Mouse (Mus musculus) gastrocnemius, adult 8-10 months (tissue): Measurements from ENCODE around the gene Fyb. TPM values are rescaled to one million over a fixed set of nuclear protein-coding genes. Genes with fewer than 3 reads are reported as not detected.
"Not testable (repeated sequence)": the region's sequence is repeated elsewhere in the genome, so short reads cannot be mapped to it uniquely, and the experiment has no call there.

Experiments
- DNase-seq, 2 experiments: peaks; one replicate each; pipeline ENCODE4 v3.0.0; 2022; ENCODE audit warnings: low spot score in 2 of 2
- total RNA-seq, 4 experiments: library from RNA; stranded (reverse); gene quantifications; 2 replicates each; pipeline ENCODE4 v1.2.4; 2022

Gene Fyb
- total RNA-seq, 4 experiments from 2014 or later: 0.31 to 1.4 (median 0.43) TPM; not detected in 1

DNA sequence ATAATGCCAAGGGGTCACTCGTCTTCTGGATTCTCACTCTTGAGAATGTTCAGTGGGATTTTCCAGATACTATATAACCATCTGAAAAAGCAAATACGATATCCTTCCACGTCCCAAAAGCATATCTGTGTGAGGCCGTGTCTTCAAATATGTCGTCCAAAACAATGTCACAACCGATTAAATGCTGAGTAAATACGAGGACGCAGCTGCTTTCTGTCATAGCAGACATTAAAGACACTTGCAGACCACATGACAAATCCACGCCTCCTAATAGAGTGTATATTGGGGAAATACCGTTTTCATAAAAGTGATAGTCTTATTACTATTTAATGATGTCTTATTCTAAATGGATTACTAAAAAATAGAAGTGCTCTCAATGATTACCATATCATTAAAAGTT, 38.0 kb downstream of the Fyb start:
- no peak for DNase-seq

DNA sequence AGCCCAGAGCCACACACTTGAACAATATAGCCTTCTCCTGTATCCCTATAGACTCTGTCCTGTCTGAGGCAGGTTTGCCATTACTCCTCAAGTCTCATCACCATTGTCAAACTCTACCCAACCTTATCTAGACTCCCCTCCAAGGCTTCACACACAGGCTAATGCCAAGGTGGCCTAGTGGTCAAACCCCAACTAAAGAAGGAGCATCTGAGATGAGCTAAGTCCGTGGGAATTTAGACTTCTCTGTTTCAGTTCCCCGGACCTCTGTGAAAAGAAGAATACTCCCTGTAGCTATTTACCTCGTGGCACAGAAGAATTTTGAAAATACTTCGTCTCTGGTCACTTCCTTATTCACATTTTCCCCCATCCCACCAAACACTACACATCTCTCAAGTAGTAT, 39.5 kb downstream of the Fyb start:
- DNase-seq: no peak

DNA sequence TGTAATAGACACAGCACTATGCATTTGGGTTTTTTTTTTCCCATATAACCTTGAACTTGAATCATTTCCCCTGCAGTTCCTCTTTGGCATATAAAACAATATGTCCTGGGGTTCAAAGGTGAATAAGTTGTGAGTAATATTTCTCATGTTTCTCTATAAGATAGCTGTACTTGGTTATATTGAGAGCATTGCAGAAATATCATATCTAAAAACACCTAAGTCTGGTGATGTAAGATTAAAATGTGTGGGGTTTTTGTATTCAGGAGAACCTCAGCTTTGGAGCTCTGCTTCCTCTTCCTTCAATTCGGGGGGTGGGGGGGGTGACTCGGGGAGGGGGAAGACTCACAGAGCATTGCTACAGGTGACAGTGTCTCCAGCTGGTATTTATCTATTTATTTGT, 40.0 kb downstream of the Fyb start:
- no peak for DNase-seq

DNA sequence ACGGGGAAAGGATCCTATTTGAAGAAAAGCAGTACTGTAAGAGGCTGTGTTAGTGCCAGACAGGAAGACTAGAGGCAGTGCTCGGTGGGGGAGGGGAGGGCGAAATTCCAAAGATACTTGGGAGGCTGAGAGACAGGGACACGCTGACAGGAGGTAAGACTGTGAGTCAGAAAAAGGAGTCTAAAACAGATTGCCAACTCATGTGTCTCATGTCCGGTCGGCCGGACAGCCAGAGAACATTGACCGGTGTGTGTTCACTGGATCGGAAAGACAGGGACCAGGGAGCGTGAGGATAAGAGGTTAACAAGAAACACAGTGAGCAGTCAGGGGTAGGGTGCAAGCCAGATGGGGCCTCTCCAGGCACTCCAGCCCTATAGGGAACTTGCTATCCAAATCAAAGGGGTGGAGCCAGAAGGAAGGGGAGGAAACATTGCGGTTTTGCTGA, 42.3 kb downstream of the Fyb start:
- peak in 1 of 2 experiments; percentile 20 for DNase-seq

DNA sequence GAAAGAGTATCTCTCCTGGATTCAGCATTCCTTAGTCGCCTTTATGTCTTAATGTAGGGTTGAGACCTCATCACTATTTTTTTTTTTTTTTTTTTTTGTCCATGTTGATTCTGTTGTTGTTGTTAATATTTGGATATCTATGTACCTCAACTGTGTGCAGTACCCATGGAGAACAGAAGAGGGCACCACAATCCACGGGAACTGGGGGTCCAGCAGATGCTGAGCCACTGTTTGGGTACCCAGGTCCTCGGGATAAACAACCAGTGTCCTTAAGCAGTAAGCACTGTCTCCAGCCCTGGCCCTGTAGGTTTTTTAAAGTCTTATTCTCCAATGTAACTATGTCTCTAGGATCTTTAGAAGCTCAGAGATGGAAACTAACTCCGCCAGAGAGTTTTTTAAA, 43.2 kb downstream of the Fyb start:
- DNase-seq: no peak

DNA sequence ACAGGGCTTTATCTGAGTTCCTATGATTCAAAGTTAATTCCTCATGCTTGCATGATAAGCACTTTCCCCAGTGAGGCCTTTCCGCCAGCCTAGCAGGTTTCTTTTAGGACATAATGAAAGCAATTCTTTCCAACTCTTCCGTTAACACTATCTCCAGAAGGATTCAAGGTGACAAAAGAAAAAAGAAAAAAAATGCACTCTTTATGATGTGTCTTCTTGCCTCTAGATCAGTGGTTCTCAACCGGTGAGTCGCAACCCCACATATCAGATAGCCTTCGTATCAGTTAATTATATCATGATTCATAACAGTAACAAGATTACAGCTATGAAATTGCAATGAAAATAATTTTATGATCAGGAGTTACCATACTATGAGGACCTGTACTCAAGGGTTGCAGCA, 45.3 kb downstream of the Fyb start:
- no peak for DNase-seq

DNA sequence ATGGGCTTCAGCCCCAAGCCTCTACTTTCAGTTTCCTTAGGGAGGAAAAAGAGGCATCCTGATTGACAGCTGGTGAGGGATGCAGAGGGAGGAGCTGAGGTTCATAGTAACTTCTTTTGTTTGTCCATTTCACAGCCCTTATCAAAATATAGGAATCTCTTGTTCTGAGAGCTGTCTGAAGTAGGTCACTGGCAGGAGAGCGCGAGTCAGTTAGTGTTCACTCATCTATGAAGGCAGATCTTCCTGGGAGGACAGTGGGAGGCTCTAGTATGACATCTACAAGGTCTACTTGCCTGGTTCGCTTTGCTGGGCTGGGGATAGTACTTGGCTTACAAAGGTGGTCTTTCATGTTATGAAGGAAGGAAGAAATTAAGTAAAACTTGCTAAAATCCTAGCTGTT, 46.0 kb downstream of the Fyb start:
- DNase-seq: no peak

DNA sequence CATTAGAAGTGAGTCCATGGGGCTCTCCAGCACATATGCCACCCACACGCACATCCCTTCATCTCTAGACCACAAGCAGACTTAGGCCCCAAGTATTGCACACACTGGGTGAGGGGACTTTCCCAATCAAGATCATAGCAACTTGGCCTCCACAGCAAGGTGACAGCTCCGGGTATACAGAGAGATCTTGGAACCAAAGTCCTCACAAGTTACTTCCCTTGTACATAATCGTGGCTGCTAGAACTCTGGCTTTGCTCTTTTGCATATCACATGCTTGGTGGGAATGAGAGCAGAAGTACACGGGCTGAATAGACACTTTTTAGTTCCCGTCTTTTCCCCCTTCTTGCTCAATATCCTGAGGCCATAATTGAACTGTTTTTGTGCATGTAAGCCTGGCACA, 46.4 kb downstream of the Fyb start:
- no peak for DNase-seq

DNA sequence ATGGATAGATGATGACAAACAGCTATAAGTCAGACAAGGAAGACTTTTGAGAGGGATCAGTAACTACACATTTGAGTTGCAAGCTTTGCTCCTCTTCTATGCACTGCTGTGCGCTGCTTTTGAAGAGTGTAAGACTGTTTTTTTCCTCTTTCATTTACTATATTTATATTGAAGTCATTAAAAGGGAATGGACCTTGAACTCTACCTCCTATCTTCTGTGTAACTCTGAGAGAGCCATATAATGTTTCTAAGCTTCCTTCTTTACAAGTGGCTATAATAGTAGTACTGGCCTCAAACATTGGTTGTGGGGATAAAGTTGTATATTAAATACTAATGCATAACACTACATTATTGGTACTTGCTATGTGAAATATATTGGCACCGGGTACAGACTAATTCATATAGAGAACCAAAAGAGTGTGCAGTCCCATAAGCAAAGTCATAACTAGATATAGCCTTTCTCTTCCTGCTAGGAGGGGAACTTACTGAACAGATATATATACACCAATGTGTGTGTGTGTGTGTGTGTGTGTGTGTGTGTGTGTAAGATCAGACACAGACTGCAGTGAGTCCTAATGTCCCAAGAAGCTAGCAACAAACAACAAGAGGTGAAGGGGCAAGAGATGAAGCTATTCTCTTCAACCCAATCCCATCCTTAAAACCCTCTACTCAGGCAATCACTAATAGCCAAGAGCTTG, 47.7 kb downstream of the Fyb start:
- DNase-seq: no peak

DNA sequence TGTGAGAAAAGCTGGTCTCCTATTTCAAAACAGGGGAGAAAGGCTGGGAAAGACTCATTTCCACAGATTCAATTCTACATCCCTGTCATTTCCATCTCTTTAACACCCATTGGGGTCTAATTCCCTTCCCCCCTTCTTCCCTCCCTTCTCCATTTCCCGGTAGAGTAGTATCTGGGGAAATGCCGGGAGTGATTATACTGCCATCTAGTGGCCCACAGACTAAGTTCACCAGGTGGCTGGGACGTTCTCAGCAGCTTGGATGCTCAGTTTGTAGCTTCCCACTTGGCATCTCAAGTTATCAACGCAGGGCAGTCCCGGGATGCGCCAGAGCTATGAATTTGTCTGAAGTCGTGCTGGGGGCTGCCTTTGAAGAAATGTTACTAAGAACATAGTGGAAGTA, 48.2 kb downstream of the Fyb start:
- DNase-seq: peak; percentile 19 to 23

DNA sequence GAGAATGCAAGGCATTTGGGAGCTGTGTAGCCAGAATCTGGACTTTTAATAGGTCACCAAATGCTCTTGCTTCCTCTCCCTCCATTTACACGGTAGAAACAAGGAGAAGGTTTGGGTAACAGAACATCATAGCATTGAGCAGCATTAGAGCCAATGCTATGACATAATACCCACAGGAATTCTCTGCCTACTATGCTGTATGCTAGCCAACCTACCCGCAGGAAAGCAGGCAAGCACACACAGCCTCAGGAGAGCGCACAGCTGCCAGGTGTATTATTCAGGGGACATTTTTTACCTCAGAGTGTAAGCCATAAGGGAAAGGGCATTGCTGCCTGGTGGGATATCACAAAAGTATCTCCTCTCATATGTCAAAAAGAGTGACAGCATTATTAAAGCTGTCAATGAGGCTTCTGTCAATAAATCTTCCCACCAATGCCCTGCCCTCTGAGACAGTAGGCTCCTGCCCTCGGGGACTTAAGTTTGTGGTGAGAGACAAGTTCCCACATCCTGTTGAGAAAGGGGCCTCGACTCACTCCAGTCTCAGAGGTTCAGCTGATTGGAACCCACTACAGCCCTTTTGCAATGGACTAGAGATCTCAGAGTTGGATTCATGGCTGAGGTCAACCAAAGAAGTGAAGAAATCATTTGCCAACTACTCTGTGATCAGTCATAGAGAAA, 51.8 kb downstream of the Fyb start:
- DNase-seq: no peak

DNA sequence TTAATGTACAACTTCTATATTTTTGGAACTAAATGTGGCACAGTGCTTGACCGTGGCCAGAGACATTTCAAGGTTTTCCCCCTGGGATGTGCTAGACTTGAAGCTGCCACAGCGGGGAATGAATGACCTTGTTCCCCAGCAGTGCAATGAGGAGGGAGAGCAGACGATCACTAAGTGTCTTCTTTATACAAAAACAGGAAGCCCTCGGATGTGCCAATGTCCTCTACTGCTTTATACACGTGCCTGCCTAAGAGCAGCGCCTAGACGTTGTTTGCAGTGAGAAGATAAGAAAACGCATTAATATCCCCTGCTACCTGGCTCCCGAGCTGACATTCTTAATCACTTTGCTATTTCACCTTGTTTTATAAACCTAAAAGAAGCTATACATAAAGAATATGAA, 55.3 kb downstream of the Fyb start:
- no peak for DNase-seq

DNA sequence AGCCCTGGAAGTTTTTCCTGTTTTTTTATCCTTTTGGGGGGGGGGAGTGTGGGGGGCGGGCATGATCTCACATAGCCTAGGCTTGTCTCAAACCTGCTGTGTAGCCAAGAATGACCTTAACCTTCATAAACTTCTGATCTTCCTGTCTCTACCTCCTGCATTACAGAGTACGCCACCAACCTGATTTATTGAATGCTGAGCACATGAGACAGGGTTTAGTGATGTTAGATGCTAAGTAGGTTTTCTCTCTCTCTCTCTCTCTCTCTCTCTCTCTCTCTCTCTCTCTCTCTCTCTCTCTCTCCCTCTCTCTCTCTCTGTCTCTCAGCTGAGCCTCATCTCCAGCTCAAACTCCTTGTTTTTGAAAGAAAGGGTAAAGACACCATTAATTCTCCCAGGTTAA, 56.0 kb downstream of the Fyb start:
- DNase-seq: no peak

DNA sequence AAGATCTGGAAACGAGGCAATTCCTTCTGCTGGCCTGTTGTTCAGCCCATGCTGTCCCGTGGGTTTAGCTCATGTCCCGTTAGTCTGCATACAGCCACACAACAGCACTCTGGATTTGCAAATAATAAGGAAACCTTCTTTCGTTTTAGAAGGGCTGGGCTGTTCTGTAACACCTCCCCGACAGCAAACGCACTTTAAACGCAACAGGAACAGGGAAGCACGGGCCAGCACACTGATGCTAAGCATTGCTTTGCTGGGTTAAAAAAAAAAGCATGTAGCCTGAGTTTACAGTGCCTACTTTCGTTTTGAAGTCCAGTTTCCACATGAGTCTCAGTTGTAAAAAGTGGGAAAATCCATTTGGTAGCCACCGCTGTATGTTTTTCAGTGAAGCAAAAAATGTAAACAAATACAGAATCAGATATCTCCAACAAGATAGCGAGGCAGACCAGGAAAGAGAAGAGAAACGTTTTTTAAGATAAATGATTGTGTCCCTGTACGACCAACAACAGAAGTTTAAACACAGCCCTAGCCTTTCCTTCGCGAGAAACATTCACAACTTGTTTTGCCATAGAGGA, 56.6 kb downstream of the Fyb start:
- DNase-seq: no peak

DNA sequence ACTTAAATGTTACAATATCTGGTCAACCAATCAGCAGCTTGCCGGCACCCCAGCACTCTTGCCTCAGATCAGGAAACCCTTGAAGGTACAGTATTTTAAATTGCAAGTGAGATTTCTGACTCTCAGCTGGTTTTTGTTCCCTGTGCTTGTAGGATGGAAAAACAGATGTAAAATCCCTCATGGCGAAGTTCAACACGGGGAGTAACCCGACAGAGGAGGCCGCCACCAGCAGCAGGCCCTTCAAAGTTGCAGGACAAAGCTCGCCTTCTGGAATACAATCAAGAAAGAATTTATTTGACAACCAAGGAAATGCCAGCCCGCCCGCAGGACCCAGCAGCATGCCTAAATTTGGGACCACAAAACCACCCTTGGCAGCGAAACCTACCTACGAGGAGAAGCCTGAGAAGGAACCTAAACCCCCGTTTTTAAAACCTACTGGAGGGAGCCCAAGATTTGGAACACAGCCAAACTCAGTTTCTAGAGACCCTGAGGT, 57.2 kb downstream of the Fyb start:
- no peak for DNase-seq

DNA sequence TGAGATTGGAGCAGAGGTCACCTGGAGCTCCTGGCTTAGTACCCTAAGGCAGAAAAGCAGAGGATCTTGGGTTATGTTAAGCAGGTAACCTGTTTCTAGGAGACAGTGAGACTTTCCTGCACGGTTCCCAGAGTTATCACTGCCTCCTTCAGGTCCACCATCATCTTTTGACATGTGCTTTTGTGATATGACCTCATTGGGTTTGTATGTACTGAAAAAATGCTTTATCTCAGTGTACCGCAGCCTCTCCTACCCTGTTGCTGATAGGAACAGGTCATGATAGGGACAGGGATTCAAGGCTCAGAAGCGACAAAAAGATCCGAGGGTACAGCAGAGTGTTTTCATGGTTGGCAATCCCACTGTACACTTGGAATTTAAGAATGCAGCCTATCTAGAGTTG, 62.0 kb downstream of the Fyb start:
- no peak for DNase-seq

DNA sequence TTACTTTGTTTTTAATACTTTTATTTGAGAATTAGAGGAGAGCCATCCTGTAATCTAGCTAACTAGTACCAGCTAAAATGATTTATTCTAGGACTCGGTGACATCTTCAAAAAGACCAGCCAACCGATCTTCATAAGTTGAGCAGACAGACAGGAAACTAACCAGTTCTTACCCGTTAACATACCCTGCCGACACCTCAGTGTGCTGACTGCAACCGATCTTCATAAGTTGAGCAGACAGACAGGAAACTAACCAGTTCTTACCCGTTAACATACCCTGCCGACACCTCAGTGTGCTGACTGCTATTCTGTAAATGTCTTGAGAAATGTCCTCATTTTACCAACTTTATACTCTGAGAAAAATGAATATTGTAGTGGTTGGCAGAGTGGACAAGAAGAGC, 63.7 kb downstream of the Fyb start:
- DNase-seq: not testable (repeated sequence)

DNA sequence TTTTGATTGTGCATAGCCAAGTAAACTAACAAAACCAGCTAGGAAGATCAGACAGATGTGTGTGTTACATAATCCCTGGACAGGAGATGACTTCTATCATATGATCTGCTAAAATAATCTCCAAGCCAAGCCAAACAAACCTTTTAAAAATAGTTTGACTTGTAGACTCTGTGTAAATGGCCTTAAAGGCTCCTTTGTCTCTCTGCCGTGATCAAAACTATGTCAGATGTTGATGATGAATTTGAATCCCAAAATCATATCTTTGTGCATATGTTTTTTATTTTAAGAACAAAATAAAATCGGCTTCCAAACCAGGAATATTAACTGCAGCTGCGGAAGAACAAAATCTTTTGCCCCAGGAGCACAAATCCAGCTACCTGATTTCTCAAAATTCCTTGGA, 64.9 kb downstream of the Fyb start:
- no peak for DNase-seq

DNA sequence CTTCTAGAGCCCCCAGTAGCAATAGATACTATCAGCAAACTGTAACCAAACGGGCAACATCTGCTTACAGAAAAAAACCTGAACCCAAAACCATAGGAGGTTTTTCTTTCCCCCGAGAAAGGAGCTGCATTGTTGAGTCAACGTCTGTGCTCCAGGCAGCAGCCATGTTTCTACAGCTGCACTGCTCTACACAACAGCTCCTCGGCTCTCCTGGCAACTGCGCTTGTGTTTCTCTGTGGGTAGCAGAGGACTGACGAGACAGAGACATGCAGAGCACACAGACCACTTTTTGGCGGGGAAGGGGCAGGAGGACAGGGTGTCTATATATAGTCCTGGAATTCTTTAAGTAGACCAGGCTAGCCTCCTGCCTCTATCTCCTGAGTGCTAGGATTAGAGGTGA, 65.5 kb downstream of the Fyb start:
- no peak for DNase-seq

DNA sequence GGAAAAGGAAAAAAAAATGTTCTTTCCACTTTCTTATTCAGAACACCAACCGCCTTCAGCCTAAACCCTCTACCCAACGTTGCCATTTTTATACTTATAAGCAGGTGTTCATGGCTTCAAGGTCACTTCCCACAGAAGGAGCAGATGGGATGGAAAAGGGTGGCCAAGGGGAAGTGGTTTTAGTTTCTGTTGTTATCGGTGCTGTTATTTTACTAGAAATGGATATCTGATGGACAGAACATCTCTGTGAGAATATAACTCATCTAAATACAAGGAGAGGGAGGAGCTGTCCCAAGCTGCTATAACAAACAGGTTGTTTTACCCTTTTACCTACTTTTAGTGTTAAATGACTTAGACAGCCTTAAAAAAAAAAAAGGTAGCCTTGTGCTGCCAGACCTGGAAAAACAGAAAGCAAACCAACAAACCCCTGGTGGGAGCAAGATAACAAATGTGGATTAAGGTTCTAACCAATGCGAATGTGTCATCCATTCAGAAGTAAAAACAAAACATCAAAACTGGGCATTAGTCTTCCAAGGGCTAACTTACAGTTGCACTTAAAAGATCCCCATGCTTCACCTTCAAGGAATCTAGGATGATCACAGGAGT, 68.3 kb downstream of the Fyb start:
- no peak for DNase-seq

DNA sequence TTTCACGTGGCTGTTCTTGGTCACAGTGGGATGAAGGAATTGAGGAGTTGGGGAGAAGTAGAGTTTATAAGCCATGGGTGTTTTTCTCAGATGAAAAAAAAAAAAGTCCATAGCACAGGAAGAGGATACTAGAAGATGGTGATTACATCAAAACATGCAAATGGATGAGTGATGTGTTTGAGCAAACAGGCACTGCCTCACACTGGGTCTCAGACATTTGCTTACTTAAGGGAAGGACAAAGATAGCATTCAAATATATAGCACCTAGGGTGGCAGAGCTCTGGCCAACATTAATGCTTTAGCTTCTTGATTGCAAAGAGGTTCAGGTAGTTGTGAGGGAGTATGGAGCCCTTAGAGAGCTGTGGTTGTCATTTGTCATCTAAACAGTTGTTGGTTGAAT, 68.9 kb downstream of the Fyb start:
- no peak for DNase-seq

DNA sequence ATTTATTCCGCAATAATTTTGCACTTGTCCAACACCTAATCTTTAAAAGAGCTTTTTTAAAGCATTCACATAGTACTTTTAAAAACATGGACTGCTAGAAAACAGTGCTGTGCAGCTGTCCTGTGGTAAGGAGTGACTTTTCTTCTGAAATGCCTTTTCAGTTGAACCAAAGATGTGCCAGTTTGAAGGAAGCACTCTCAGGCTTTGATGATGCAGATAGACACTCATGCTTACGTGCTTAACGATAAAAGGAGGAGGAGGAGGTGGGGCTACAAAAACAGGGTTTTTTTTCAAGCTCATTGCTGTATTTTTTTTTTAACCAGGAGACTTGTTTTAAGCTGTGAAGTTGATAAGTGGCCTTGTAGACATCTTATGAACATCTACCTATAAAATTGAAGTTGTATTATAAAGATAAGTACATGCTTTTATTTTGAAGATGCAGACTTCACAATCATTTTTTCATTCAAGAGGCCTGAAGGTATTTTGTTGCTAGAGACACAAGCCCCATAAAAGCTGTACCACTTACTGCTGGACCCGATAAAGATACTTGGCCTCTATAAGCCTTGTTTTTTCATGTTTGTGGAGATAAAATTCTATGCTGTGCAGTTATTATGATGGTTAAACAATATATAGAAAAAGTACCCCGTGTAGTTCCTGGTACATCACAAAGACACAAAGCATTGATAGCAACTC, 70.1 kb downstream of the Fyb start:
- DNase-seq: no peak
